Mouse (Mus musculus) bone marrow, adult 2 months (tissue): ENCODE measurements around the gene Hist2h2ab.

Experiments
- CTCF ChIP-seq: fragments of 200-500 bp; IDR thresholded peaks from 2 replicates; pipeline ENCODE4 v1.5.1; 2011; ENCODE audit warnings: low read length, control low read depth; ENCODE audit not compliant: control insufficient read depth, insufficient read depth
- POLR2A ChIP-seq: fragments of 200-500 bp; IDR thresholded peaks from 2 replicates; pipeline ENCODE4 v1.6.1; 2011; ENCODE audit warnings: low read depth, mild to moderate bottlenecking, control low read depth, low read length, borderline replicate concordance; ENCODE audit not compliant: control insufficient read depth

GRCm38 (mm10) chr3:96219191-96219641 lies 449 bp upstream of the Hist2h2ab start:
- TF ChIP-seq POLR2A (no peak), CTCF (peak; percentile 19; the same call in 1 of the 2 replicates)
